Mouse (Mus musculus) forebrain, embryonic 11.5 days (tissue): ENCODE results near the gene Golph3. TPM values are rescaled to one million over a fixed set of nuclear protein-coding genes. Genes with fewer than 3 reads are reported as not detected.

ENCODE experiments used
- ATAC-seq: fragments of 200-750 bp; cut with Nextera tagmentation; replicated peaks from 2 replicates; pipeline ENCODE4 v1.8.0; 2017; ENCODE audit warnings: moderate TSS enrichment; ENCODE audit not compliant: low FRiP score
- DNase-seq: peaks from one replicate; pipeline ENCODE4 v3.0.0-alpha.2; 2017; ENCODE audit warnings: low spot score
- H3K27ac ChIP-seq: fragments of 300-500 bp; sonication (generic); 2 replicates; pipeline ENCODE4 v1.5.1; 2014; ENCODE audit warnings: low read depth, low read length
- H3K27me3 ChIP-seq: fragments of 300-500 bp; sonication (generic); 2 replicates; pipeline ENCODE4 v1.6.1; 2014; ENCODE audit warnings: mild to moderate bottlenecking, low read length, mixed read lengths; ENCODE audit not compliant: control insufficient read depth, insufficient read depth
- H3K36me3 ChIP-seq: fragments of 300-500 bp; sonication (generic); 2 replicates; pipeline ENCODE4 v1.6.1; 2014; ENCODE audit warnings: mild to moderate bottlenecking, low read length, moderate library complexity, mixed read lengths; ENCODE audit not compliant: control insufficient read depth, insufficient read depth
- H3K4me1 ChIP-seq: fragments of 300-500 bp; sonication (generic); replicated peaks from 2 replicates; pipeline ENCODE4 v1.6.1; 2014; ENCODE audit warnings: low read length, mixed read lengths; ENCODE audit not compliant: control insufficient read depth, insufficient read depth
- H3K4me2 ChIP-seq: fragments of 300-500 bp; sonication (generic); 2 replicates; pipeline ENCODE4 v1.6.1; 2014; ENCODE audit warnings: low read depth, mild to moderate bottlenecking, low read length, moderate library complexity, mixed read lengths; ENCODE audit not compliant: severe bottlenecking
- H3K4me3 ChIP-seq: fragments of 300-500 bp; sonication (generic); 2 replicates; pipeline ENCODE4 v1.5.1; 2014; ENCODE audit warnings: low read depth, low read length
- H3K9ac ChIP-seq: fragments of 300-500 bp; sonication (generic); 2 replicates; pipeline ENCODE4 v1.6.1; 2014; ENCODE audit warnings: low read length
- H3K9me3 ChIP-seq: fragments of 300-500 bp; sonication (generic); 2 replicates; pipeline ENCODE4 v1.6.1; 2016; ENCODE audit warnings: low read length, mixed read lengths; ENCODE audit not compliant: control insufficient read depth
- WGBS: fragments of 180-500 bp; shearing (Covaris S2); extraction: QIAGEN DNeasy Blood & Tissue Kit; methylation state at CpG from one replicate; pipeline ENCODE4 v1.1.7; 2014; 5-methylcytosine and 5-hydroxymethylcytosine counted together
- polyA plus RNA-seq: library from polyadenylated mRNA; unstranded; fragments of >200 nt; fragmentation: Nextera tagmentation; extraction: Ambion mirVana; gene quantifications from 2 replicates; pipeline ENCODE4 v1.2.1, GENCODE M21; 2014

The Golph3 gene
- polyA plus RNA-seq, 1 experiment from 2014 or later, result 103 TPM

- Histone ChIP-seq H3K27ac (no peak overlapping the region), H3K27me3 (peaks cover 2% of the 10 kb centered on the region; the same call in 1 of the 2 replicates), H3K4me2 (peak overlapping the region; percentile 72), H3K4me1 (no peaks in the 10 kb centered on the region; the same call in none of the 2 replicates), H3K9me3 (no peaks in the 10 kb centered on the region), H3K36me3 (peaks cover 3% of the 10 kb centered on the region; the same call in 1 of the 2 replicates), H3K9ac (peak overlapping the region; percentile 97), H3K4me3 (peak overlapping the region; percentile 98)
- ATAC-seq (no peak), DNase-seq (no peak)
- 18% methylated on average over 9 of the region's 9 CpGs for WGBS
Measured at GRCm38 (mm10) chr15:12322676-12323402, 1.6 kb downstream of the Golph3 start.

- Histone ChIP-seq H3K9me3 (no peaks in the 10 kb centered on the region), H3K36me3 (peaks cover 3% of the 10 kb centered on the region; the same call in 1 of the 2 replicates), H3K4me2 (no peak overlapping the region), H3K4me1 (no peaks in the 10 kb centered on the region; the same call in none of the 2 replicates), H3K9ac (no peak overlapping the region), H3K4me3 (no peak overlapping the region), H3K27me3 (peaks cover 2% of the 10 kb centered on the region; the same call in 1 of the 2 replicates), H3K27ac (no peak overlapping the region)
- 85% methylated on average over 1 of the region's 1 CpGs for WGBS
- ATAC-seq (no peak), DNase-seq (no peak)
Measured at GRCm38 (mm10) chr15:12324326-12324725, 3.1 kb downstream of the Golph3 start.

- H3K9me3 ChIP-seq, result no peaks in the 10 kb centered on the region
- DNase-seq (no peak), ATAC-seq (no peak)
- peaks cover 3% of the 10 kb centered on the region; the same call in 1 of the 2 replicates for H3K36me3 ChIP-seq
- H3K9ac ChIP-seq, result no peak overlapping the region
- 90% methylated on average over 3 of the region's 3 CpGs for WGBS
- no peak overlapping the region for H3K27ac ChIP-seq
- H3K4me1 ChIP-seq, result no peaks in the 10 kb centered on the region
- H3K4me2 ChIP-seq, result no peak overlapping the region
- no peaks in the 10 kb centered on the region for H3K27me3 ChIP-seq
- H3K4me3 ChIP-seq, result no peak overlapping the region
Measured at GRCm38 (mm10) chr15:12330389-12330788, 9.1 kb downstream of the Golph3 start.

- DNase-seq (no peak), ATAC-seq (no peak)
- no peaks in the 10 kb centered on the region for H3K27me3 ChIP-seq
Measured at GRCm38 (mm10) chr15:12330892-12331291, 9.6 kb downstream of the Golph3 start.

GRCm38 (mm10) chr15:12331300-12331699 is 10.1 kb downstream of the Golph3 start:
- no peaks in the 10 kb centered on the region for H3K4me1 ChIP-seq
- no peak overlapping the region for H3K4me2 ChIP-seq
- no peaks in the 10 kb centered on the region for H3K27me3 ChIP-seq
- no peaks in the 10 kb centered on the region for H3K9me3 ChIP-seq
- no peak overlapping the region for H3K9ac ChIP-seq
- WGBS, result 75% methylated on average over 1 of the region's 1 CpGs
- no peaks in the 10 kb centered on the region for H3K36me3 ChIP-seq
- H3K27ac ChIP-seq, result no peak overlapping the region
- ATAC-seq (no peak), DNase-seq (no peak)
- H3K4me3 ChIP-seq, result no peak overlapping the region

More at GRCm38 (mm10) chr15:12330892-12331291, 9.6 kb downstream of the Golph3 start:
- peaks cover under 1% of the 10 kb centered on the region; the same call in 1 of the 2 replicates for H3K36me3 ChIP-seq
- H3K4me1 ChIP-seq, result no peaks in the 10 kb centered on the region
- H3K9me3 ChIP-seq, result no peaks in the 10 kb centered on the region
- H3K9ac ChIP-seq, result no peak overlapping the region
- no peak overlapping the region for H3K27ac ChIP-seq
- no peak overlapping the region for H3K4me2 ChIP-seq
- H3K4me3 ChIP-seq, result no peak overlapping the region

GRCm38 (mm10) chr15:12334381-12334780 is 13.1 kb downstream of the Golph3 start:
- Histone ChIP-seq H3K9ac (no peak overlapping the region), H3K36me3 (no peaks in the 10 kb centered on the region), H3K27ac (no peak overlapping the region), H3K9me3 (no peaks in the 10 kb centered on the region), H3K4me3 (no peak overlapping the region), H3K27me3 (no peaks in the 10 kb centered on the region), H3K4me1 (no peaks in the 10 kb centered on the region), H3K4me2 (no peak overlapping the region)
- no peak for DNase-seq
- 87% methylated on average over 4 of the region's 4 CpGs for WGBS
- no peak for ATAC-seq

GRCm38 (mm10) chr15:12337030-12337778 is 16.0 kb downstream of the Golph3 start:
- no peak for DNase-seq
- H3K4me3 ChIP-seq, result no peak overlapping the region
- whole genome bisulfite sequencing, result 94% methylated on average over 4 of the region's 4 CpGs
- peaks cover 2% of the 10 kb centered on the region; the same call in 1 of the 2 replicates for H3K4me1 ChIP-seq
- H3K27ac ChIP-seq, result no peak overlapping the region
- ATAC-seq, result no peak
- no peaks in the 10 kb centered on the region for H3K36me3 ChIP-seq
- no peaks in the 10 kb centered on the region for H3K27me3 ChIP-seq
- H3K4me2 ChIP-seq, result no peak overlapping the region
- no peak overlapping the region for H3K9ac ChIP-seq
- no peaks in the 10 kb centered on the region for H3K9me3 ChIP-seq

GRCm38 (mm10) chr15:12337779-12338137 is 16.5 kb downstream of the Golph3 start:
- H3K9ac ChIP-seq, result no peak overlapping the region
- no peak overlapping the region for H3K4me3 ChIP-seq
- WGBS, result 86% methylated on average over 3 of the region's 3 CpGs
- no peaks in the 10 kb centered on the region for H3K9me3 ChIP-seq
- no peak for ATAC-seq
- no peak overlapping the region for H3K27ac ChIP-seq
- no peak for DNase-seq
- no peaks in the 10 kb centered on the region for H3K27me3 ChIP-seq
- no peaks in the 10 kb centered on the region for H3K36me3 ChIP-seq
- H3K4me1 ChIP-seq, result peaks cover 2% of the 10 kb centered on the region; the same call in 1 of the 2 replicates
- H3K4me2 ChIP-seq, result no peak overlapping the region
